Mouse (Mus musculus) retina, embryonic 14.5 days (tissue): ENCODE data around the gene Nfkbia.

Experiments used
- DNase-seq: peaks from one replicate; pipeline ENCODE4 v3.0.0-alpha.2; 2015; ENCODE audit warnings: low spot score

Nfkbia gene

GRCm38 (mm10) chr12:55466088-55466701, 26.3 kb downstream of the Nfkbia start:
- no peak for DNase-seq

DNA sequence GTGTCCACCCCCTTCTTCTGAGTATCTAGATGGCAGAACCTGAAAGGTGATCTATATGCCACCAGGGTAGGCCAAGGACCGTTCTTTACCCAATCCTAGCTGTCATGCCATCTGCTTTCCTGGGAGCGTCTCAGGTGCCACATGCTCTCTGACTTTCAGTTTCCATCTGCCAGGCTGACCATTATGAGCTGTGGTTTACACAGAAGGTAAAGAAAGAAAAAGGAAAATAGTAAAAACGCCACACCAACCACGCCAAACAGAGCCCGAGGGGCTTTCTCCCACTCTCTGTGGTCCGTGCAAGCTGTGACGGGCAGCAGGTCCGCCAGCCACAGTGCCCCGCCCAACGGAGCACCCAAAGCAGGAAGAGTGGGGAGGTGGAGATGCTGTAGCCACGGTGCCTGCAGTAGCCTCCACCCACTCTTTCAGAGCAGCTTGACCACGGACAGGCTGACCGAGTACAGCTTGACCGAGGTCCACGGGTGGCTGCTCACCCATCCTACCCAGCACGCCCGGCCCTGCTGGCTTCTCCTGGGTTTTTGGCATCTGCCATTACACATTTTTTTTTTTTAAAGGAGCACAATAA, 27.0 kb downstream of the Nfkbia start:
- DNase-seq: no peak

DNA sequence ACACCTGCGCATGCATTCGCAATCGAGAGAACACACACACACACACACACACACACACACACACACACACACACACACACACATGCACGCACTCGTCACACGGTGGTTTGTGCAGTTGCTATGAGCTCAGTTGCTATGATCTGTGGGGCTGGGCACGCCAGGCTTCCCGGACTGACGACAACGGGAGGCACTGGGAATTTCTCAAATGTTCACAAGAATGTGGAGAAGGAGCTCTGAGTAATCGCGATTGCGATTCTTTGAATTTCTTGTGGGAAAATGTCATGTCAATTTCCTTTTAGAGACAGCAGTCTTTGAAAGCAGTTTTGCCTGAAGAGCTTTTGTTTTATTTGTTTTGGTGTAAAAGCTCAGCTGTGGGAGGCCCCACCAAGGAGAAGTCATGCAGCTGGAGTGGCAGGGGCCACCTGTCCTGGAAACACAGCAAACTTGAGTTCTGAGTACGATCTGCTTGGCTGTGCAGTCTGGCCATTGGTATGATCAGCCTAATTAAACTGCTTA, 27.5 kb downstream of the Nfkbia start:
- DNase-seq: peak; percentile 22

- peak; percentile 62 for DNase-seq
Measured at GRCm38 (mm10) chr12:55463992-55464845, 28.2 kb downstream of the Nfkbia start.

- DNase-seq: no peak
Measured at GRCm38 (mm10) chr12:55463087-55463486, 29.4 kb downstream of the Nfkbia start.

- no peak for DNase-seq
Measured at GRCm38 (mm10) chr12:55462456-55462855, 30.0 kb downstream of the Nfkbia start.

DNA sequence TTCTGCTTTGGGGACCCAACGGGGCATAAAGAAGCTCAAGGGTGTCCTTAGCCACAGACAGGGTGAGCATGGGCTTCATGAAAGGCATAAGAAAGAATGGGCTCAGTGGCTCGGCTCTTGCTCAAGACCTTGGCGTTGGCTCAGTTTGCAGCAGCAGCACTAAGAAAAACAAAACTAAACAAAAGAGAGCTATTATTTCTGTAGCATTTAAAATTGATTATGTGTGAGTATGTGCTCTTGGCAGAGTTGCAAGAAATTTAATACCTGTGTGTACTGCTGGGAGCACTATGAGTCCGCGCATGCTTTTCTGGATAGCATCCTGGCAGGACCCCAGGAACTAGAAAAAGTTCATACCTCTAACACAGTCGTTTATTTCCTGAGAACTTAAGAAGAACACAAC, 30.7 kb downstream of the Nfkbia start:
- DNase-seq: no peak

DNA sequence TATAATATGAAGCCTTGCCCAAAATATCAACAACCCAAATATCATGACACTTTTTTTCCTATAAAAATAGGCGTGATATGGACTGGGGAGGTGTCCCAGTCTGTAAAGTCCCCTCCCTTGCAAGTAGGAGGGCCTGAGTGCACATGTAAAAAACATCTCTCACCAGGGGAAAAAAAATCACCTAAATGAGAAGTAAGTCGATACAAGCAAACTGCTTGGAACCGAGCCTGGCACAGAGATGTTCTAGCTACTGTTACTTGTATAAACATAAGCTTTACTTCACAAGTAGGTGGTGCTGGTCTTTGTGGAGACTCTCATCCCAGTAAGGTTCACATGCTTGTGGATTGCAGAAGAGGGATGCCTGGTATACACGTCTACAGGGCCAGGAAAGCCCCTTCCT, 31.5 kb downstream of the Nfkbia start:
- no peak for DNase-seq

DNA sequence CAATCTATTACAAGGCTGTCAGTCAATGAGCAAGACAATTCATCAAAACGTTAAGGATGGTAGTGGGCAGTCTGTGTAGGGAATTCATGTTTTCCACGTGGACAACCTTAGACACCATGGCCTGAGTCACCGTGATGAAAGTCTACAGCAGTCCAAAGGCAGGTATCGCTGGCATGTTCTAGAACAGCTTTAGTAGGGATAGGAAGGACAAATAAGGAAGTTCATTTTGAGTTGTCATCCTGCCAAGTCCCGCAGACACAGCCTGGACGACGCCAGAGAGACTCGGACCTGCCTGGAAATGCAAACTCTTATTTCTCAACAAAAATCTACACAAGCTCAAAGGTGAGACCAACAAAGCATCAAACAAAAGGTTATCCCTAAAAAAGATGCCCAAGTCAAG, 32.7 kb downstream of the Nfkbia start:
- DNase-seq: no peak

DNA sequence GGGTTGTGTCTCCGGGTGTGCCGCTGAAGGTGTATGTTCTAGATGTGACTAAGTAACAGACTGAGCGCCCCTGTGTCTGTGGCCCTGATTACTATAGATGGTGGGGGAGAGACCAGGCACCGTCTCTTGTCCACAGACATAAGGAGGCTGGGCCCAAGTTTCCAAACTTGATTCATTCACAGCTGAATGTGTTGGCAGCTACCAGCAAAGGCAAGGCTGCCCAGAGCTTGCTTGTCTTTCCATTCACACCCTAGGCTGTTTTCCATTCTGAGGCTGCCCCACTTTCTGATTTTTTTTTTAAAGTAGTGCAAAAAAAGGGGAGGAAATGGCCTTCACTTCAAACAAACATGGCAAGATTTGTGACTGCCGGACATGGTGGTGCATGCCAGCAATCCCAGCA, 35.6 kb downstream of the Nfkbia start:
- DNase-seq: no peak

DNA sequence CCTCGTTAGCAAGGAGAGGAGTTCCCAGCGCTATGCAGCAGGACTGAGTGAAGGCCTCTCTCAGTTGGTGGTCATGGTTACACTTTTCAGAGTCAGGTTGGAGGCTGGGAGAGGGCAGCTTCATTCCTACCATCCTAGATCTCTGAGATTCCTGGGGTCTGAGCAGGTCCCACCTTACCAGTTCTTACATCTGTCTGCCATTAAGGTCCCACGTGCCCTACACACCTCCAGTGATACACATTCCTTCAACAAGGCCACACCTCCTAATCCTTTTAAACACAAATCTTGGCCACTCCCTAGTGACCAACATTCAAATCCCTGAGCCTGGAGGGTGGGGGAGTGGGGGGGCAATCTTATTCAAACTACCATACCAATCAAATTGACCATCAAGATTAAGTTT, 36.3 kb downstream of the Nfkbia start:
- no peak for DNase-seq

DNA sequence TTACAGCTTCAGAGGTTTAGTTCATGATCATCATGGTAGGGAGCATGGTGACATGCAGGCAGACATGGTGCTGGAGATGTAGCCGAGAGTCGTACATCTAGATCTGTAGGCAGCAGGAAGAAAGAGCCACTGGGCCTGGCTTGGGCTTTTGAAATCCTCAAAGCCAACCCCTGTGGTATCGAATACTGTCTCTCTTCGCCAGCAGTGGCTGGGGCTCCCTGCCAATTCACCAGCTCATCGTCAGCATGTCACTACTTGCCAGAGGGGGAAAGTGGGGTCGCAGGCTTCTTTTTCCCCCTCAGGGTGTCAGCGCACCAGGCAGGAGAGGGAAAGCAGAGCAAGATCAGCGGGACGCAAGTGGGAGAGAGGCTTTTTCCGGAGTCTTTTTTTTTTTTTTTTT, 37.2 kb downstream of the Nfkbia start:
- DNase-seq: no peak

- no peak for DNase-seq
Measured at GRCm38 (mm10) chr12:55453924-55454323, 38.5 kb downstream of the Nfkbia start.

DNA sequence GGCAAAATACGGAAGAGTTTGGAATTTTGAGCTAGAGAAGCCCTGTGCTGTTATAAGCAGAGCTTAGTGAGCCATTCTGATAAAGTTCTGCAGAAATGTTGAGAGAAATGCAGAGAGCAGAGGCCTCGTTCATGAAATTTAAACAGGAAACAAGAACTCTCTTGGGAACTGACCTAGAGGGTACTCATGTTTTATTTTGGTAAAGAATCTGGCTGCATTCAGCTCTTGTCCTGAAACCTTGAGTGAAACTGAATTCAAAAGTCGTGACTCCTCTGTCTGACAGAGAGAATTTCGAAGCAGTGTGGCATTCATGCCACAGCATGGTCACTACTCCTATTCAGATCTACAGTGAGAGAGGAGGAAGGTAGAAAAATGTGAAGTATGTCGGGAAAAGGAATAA, 39.6 kb downstream of the Nfkbia start:
- DNase-seq: no peak

DNA sequence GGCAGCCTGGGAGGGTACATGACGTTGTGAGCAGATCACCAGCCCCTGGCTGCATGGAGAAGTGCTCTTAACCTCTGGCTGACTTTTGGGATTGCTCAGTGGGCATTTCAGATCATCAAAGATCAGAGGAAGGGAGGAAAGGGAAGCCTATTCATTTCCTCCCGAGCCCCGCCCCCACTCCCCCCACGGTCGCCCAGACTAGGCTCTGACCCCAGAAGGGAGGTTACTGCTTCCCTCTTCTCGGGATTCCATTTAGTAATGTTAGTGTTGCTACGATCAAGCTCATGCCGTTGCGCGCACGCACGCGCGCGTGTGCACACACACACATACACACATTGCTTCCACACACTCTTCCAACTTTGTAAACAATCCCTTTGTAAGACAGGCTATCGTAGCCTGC, 42.0 kb downstream of the Nfkbia start:
- no peak for DNase-seq

DNA sequence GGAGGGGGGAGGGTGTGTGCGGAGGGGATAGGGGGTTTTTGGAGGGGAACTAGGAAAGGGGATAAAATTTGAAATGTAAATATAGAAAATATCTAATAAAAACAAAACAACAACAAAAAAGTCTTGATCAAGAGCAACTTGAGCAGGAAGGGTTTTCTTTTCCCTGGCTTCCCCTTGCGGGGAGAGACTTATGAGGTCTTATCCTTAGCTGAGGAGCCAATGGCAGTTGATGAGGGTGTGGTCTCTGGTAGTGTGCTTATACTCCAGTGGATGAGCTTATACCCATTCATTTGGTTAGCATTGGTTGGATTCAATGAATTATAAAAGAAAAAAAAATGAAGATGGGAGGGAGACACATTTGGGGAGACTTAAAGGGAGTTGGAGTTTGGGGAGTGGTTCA, 43.4 kb downstream of the Nfkbia start:
- DNase-seq: no peak

GRCm38 (mm10) chr12:55448457-55448856, 44.0 kb downstream of the Nfkbia start:
- DNase-seq: no peak

- DNase-seq: no peak
Measured at GRCm38 (mm10) chr12:55447396-55447760, 45.1 kb downstream of the Nfkbia start.

GRCm38 (mm10) chr12:55446746-55447395, 45.6 kb downstream of the Nfkbia start:
- peak; percentile 65 for DNase-seq

- DNase-seq: no peak
Measured at GRCm38 (mm10) chr12:55446366-55446745, 46.1 kb downstream of the Nfkbia start.

GRCm38 (mm10) chr12:55445583-55445982, 46.9 kb downstream of the Nfkbia start:
- DNase-seq: no peak

DNA sequence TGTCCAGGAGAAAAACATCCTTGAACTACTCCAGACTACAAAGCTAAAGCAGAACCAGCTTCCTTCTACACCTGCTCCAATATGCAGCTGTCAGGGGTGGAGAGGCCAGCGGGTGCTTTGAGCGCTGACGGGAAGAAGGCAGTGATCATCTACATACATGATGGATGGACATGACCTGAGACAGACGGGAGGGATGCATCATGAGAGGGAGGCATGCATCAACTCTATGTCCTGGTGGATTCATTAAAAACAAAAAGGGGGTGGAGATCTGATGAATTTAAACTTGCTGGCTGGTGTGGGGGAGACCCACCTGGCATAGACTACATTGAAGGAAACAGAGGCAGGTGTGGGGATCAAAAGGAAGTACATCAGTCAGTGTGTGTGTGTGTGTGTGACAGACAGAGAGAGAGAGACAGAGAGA, 48.4 kb downstream of the Nfkbia start:
- no peak for DNase-seq
